Mouse (Mus musculus) retina, embryonic 14.5 days (tissue): ENCODE data around the gene Gm17655.
"Not testable (repeated sequence)": the region's sequence is repeated elsewhere in the genome, so short reads cannot be mapped to it uniquely, and the experiment has no call there.

Experiments used
- DNase-seq: peaks from one replicate; pipeline ENCODE4 v3.0.0-alpha.2; 2015; ENCODE audit warnings: low spot score

Gm17655 gene

DNA sequence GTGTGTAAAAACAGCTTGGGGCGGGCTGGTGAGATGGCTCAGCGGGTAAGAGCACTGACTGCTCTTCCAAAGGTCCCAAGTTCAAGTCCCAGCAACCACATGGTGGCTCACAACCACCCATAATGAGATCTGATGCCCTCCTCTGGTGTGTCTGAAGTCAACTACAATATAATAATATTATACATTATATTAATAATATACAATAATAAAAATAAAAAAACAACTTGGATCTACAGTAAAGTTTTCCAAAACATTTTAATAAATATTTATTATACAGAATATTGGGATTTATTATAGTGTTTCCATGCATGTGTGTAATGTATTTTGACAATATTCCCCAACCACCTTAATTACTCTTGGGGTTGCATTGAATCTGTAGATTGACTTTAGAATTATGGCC is at the start of gene Gm17655:
Gene Gm17655 (minus strand): TSS at position 101 of the 400 bp plus-strand sequence.
- not testable (repeated sequence) for DNase-seq

DNA sequence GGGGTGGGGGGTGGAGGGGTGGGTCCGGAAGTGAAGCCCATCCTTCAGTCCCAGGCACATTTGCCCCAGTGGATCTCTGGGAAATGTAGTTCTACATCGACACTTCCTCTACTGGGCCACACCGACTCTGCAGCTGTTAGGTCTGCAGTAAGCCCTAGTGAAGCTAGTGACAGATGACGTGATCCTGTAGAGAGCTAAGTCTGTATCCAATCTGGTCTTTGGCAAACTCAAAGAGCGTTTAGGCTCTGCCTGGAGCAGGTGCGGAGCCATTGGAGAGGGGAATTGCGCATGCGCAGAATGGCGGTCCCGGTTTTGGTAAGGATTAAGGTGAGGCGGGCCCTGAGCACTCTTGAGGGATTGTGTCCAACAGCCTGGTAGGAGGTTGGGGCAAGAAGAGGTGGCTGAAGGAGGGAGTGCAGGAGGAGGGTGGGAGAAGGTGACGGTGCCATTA is 37.7 kb upstream of the Gm17655 start, which contains the start of gene Zfp605:
Gene Zfp605 (plus strand): TSS at position 102 of the 451 bp plus-strand sequence.
- peak; percentile 94 for DNase-seq

DNA sequence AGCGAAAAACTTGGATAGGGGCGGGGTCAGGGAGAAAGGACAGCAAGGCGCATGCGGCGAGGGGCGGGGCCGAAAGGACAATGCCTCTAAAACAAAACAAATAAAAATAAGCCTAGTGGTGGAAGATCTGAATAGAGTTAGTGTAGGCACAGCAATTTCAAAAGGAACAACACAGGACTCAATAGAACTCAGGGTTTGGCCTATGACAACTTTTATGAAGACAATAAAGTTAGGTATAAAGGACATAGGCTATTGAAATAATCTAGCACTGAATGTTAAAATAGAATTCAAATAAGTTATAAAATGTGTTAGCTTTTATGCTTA is 36.0 kb upstream of the Gm17655 start:
- DNase-seq: no peak

DNA sequence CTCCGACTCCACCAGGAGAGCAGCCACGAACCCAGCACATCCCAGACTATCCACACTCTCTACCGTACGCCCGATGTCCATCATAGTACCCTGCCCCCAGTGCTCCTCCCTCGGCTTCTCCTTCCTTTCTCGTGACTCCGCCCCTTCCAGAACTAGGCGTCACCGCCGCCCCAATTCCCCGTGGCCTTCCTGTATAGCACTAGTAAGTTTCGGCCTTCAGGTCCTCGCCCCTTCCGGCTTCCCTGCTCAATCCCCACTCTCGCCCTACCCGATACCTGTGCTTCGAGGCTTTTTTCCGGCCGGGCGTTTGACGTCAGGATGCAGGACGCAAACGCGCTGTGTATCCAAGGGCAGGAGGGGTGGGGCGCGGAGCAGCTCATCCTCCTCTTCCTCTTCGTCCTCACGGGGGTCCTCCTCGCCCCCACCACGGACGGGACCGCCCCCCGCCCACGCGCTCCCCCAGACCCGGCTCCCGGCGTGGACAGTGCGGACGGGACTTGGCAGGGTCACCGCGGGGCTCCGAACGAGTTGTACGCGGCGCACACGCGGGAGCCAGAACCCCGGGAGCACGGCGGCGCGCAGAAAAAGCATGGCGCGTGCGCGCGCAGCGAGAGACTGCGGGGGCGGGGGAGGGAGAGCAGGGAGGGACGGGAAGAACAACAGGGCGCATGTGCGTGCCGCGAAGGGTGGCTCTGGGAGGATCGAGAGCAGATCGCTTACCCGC is 35.4 kb upstream of the Gm17655 start, which contains the start of gene Gtpbp6:
Gene Gtpbp6 (minus strand): TSS at position 617 of the 724 bp plus-strand sequence.
- peak; percentile 95 for DNase-seq

DNA sequence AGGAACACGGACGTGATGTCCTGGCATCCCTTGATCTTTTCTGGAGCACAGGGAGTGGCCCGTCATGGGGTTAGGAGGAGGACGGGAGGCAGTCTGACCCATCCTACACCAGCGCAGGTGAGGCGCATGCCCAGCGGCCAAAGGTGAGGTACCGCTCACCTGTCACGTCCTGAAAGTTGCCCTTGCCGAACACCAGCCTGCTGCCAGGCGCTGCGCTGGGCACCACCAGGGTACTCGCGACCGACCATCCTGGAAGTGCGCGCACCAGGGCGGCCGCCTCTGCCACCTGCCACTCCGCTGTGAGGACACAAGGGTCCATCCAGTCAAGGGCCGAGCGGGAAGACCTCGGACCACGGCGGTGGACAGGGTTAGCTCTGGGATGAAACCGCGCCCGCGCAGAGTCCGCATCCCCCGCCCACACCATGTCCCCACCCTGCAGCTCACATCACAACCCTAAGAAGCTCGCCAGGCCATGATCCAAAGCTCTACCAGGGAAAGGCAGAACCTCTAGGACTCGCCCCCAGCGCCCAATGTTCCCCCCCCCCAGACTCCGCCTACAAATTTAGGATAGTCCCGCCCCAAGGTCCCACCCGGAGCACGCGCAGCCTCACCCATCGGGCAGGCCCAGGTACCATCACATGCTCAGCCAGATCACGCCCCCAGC is 34.7 kb upstream of the Gm17655 start:
- no peak for DNase-seq

DNA sequence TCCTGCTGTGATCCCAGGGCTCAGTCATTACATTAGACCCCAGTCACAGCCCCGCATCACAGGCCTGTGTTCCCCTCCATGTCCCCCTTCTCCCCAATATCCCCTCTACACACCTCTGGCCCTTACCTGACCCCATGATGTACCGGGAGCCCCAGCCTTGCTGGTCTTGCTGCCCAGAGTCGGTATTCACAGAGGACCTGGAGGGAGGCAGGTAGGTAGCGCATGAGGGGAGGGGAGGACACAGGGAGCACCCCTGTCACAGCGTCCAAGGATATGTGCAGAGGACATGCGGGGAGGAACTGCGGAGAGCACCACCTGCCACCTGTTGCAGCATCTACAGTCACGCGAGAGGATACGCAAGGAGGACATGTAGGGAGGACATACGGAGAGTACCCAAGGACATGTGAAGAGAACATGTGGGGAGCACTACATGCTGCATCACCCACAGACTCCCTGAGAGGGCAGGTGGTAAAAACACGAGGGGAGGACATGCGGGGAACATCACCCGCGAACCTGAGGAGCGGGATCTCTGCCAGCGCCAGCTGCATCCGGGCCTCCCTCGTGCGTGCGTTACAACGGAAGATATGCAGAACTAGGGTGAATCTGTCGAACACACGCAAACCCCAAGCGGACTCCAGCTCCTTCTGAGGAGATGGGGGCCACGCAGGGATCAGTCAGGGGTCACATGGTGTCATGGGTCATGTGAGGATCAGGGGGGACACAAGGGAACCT is 34.0 kb upstream of the Gm17655 start:
- no peak for DNase-seq

DNA sequence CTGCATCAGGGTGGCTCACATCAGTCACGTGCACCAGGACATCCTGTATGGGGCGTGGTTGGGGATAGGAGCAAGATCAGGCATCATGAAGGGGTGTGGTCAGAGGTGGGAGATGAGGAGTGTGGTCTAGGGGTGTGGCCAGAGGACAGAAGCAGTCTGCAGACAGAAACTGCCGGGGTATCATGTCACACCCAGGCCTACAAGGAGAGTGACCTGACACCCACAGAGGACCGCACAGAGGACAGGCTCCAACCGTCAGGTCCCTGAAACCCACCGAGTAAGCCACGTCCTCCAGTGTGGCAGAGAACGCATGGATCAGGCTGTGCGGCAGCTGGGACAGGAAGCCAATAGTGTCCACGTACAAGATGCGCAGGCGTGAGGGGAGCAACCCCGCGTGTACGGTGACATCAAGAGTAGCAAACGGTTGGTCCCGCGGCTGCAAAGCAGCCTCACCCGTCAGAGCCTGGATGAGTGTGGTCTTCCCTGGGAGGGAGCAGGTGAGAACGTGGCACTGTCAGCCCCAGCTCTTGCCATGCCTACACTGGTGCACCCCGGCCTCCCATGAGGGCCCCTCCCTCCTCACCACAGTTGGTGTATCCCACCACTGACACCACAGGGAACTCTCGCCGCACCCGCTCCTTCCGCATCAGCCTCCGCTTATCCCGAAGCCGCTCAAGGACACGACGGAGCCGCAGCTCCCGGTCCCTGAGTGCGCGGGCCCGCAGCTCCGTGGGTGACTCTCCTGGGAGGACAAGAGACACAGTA is 32.5 kb upstream of the Gm17655 start:
- DNase-seq: no peak

DNA sequence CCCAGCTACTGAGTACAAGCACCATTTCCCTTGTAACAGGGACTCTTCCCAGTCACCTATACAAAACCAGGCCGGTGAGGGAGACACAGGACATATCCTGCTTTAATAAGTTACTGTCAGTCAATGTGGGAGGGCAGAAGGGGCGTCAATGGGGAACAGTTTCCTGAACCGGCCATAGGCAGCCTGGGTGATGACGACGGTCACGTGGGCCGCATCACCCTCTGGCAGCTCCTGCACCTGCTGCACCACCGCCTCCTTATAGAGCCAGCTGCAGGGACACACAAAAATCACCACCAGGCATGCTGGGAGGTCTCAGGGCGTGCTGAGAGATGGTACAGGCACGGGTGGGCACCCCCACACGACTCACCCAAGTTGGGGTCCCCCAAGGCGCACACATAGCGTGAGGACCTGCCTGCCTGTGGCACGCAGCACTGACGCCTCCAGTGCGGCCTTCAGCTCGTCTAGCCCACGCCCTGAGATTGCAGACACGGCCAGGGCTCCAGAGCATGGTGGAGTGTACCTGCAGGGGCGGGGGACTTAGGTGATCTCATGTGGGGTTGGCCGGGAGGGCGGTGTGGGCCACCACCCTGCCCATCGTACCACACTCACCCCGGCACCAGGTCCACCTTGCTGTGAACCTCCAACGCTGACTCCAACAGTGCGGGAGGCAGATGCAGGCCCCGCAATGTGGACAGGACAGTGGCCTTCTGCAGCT is 31.7 kb upstream of the Gm17655 start:
- DNase-seq: no peak

DNA sequence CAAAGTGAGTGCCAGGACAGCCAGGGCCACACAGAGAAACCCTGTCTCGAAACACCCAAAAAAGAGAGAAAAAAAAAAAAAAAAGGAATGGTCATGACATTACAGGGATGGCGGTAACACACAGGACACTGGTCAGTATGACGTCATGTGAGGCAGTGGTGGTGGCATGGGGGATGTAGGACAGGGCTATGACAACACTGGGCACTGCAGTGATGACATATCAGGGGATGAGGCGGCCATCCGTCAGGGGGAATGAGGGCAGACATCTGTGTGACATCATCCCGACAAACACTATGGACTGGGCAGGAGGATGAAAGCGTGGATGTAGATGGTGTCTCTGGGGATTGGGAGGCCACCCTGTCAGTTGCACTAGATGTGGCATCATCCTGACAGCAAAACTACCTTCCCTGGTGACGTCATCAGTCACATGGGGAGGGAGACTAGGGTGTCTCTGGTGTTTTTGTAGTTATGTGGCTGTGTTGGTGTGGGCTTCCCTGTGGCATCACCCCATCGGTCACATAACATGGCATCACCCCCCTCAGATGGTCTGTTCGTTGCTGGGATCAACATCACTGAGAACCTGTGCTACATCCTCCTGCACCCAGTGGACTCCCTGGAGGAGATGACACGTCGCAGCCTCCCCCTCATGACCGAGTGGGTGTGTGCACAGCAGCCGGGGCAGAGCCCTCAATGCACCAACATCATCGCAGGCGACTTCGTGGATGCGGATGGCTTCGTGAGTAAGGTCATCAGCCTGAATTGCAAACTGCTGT is 30.7 kb upstream of the Gm17655 start:
- no peak for DNase-seq

DNA sequence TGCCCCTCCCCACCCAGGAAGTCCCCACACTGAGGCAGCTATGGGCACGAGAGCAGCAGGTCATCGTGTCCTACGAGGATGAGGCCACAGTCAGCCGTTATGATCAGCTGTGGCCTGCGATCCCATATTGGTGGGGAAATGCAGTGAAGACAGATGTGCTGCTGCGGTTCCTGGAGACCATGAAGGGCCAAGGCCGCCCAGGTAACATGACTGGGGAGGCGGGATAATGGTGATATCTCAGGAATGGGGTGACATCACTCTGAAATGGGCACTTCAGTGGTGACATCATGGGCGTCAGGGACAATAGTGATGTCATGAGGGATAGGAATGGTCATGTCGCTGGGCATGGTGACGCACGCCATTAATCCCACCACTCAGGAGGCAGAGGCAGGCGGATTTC is 30.1 kb upstream of the Gm17655 start:
- DNase-seq: no peak

DNA sequence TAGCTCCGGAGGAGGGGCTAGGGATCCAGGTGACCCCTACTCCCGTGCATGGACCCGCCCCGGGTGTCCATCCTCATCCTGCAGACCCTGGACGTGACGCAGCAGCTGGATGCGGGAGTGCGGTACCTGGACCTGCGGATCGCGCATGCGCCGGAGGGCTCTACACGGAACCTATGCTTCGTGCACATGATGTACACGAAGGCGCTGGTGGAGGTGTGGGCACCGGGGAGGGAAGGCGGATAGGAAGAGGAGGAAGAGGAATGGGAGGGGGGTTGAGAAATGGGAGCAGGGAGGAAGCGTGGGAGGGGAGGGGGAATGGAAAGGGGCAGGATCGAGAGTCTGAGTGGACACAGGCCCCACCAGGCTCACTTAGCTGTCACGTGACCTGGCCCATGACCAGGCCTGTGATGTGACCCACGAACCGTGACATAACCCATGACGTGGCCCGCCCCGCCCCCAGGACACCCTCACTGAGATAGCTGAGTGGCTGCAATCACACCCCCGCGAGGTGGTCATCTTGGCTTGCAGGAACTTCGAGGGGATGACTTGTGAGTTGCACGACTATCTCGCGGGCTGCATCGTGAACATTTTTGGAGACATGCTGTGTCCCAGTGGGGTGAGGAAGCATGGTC is 29.5 kb upstream of the Gm17655 start:
- peak; percentile 35 for DNase-seq

DNA sequence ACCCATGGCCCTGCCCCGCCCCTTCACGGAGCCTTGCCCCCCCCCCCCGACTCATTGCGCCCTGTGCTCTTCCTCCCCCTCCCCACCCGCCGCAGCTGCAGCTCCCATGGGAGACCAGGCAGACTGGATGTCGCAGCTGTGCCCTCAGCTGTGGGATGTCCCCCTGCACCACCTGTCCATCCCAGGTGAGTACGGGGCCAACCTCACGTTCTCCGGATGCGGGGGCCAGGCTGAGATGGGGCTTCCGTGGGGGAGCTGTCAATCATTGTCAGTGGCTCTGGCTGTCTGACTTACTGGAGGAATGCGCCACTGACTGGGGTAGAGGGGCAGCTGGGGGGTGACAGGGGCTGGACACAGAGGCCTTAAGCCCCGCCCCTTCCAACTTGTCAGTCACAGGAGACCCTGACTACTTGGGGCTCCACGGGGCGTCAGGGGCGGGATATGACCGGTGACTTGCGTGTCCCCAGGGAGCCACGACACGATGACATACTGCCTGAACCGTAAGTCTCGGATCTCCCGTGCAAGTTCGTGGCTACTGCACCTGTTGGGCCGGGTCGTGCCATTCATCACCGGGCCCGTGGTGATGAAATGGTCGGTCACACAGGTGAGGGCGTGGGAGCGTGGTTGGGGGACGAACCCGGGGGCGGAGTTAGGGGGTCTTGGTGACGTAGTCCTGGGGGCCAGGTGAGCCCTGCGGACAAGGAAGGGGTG is 28.8 kb upstream of the Gm17655 start:
- DNase-seq: peak; percentile 59

DNA sequence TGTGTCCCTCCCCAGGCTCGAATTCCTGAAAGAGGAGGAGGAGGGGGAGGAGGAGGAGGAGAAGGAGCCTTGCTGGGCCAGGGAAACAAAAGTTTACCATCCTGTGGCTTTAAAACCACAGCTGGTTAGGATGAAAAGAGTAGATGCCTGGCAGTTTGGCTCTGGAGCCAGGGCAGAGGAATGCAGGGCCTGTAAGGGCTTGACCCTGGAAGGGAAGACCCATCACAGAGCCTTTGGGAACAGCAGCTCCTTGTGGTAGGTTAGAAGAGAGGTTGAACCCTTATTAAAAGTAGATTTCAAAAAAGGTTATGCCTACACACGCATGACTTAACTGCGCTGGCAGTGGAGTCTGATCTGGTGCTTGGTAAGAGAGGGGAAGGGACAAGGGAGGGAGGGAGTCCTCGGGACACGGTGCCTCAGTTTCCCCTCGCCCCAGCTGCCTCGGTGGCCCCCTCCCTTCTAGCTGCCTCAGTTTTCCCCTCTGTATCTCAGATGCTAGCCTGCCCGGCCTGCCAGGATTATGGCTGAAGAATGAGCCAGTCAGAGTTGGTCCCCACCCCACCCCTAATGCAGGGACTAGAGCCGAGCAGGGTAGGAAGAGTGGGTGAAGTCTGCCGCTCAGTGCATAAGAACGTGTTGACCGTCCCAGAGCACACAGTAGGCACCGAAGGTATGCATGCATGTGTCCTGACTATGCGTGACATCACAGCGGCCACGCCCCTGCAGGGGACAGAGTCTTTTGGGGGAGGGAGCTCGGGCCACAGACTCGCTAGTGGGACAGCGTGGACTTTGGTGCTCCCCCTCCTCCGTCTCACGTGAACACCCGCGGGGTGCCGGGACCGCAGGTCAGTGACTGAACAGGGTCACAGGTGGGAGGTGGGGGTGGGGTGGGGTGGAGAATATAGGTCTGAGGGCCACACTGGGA is 27.6 kb upstream of the Gm17655 start, which contains the start of gene Plcxd1:
Gene Plcxd1 (plus strand): TSS at position 314 of the 925 bp plus-strand sequence.
- no peak for DNase-seq

DNA sequence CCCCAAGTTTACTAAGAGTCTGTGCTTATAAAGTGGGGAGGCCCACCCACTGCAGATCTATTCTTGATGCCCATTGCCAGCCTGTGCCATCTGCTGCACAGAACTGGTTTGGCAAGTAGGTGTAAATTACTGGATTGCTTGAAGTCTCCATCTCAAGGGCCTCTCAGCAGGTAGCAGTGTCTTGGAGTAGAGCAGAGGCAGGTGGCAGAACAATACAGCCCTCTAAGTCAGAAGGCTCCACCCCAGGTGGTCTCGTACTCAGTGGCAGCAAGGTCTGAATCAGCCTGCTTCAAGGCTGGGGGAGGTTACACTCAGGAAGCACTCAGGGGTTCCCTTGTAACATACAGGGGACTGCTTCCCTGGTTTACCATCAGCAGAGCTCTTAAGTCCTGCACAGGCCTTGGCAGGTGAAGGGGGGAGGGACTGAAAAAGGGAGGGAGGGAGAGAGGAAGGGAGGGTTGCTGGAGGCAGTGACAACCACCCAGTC is 26.7 kb upstream of the Gm17655 start:
- no peak for DNase-seq

DNA sequence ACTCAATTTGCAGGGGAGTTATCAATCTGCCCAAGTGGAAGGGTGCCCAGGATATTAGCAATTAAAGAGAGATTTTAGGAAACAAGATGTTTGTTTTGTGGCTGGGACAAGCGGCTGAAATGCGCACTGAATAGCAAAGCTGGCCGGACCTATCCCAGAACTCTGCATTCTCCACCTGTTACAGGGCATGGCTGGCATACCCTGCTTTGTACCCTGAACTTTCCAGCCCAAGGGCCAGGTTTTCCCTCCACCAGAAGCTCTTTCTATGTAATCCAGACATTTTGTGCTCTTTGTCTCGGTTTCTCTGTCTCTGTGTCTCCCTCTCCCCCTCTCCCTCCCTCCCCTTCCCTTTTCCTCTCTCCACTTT is 22.5 kb upstream of the Gm17655 start:
- DNase-seq: no peak

DNA sequence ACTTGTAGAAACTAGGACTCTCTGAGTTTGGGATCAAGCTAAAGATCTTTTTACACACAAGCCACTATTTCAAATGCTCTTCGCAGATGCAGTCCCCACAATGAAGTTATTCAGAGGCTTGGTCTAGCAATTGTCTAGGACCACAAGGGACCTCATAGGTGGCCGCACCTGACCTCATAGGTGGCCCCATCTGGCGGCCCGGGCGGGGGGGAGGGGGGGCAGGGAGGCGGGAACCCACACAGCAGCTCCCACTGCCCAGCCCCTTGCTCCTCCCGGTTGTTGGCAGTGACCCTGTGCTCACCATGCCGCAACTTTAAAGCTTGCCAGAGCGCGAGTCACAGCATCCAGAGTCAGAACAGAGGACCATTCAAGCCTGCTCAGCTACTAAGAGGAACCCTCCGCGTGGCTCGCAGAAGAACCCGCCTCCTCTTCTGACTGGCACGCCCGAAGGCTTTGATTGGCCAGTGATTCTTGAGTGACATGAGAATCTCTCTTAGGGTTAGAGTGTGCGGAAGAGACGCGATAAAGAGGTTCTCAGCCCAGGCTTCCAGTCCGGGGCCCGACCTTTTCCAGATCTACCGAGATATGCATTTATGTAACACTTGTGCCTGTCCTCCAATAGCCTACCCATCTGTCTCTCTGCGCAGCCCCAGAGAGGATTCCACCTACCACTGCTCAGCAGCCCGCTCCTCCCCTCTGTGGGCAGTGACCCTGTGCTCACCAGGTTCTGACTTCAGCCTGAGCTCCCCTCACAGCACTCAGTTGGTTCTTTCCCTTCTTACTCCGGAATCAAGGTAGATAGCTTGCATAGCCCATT is 21.9 kb upstream of the Gm17655 start, which contains the start of gene Gm35315:
Gene Gm35315 (minus strand): TSS at position 391 of the 817 bp plus-strand sequence.
- DNase-seq: peak; percentile 94

DNA sequence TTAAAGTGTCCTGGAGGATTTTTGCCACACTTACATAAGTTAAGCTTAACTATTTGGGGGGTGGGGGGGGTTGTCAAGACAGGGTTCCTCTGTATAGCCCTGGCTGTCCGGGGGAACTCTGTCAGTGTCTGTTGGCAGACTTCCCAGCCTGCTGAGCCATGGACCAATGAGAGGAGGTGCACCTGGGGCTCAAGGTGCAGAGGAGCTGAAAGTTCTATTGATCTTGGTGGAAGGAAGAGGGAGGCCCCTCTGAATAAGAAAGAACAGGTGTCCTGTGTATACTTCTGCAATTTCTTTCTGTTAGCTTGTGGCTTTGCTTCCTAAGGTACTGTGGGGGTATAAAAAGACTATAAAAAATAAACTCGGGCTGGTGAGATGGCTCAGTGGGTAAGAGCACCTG is 19.2 kb upstream of the Gm17655 start:
- no peak for DNase-seq
